Mouse (Mus musculus) olfactory bulb, adult 2 months (tissue): Measurements from ENCODE around the gene Ddx54.

Experiments
- CTCF ChIP-seq: fragments of 200-500 bp; IDR thresholded peaks from 2 replicates; pipeline ENCODE4 v1.5.1; 2012; ENCODE audit warnings: low read depth, mild to moderate bottlenecking, low read length, moderate library complexity; ENCODE audit not compliant: insufficient read depth
- POLR2A ChIP-seq: fragments of 200-500 bp; IDR thresholded peaks from 2 replicates; pipeline ENCODE4 v1.6.1; 2012; ENCODE audit warnings: mild to moderate bottlenecking, low read depth, low read length, moderate library complexity; ENCODE audit not compliant: insufficient read depth

DNA sequence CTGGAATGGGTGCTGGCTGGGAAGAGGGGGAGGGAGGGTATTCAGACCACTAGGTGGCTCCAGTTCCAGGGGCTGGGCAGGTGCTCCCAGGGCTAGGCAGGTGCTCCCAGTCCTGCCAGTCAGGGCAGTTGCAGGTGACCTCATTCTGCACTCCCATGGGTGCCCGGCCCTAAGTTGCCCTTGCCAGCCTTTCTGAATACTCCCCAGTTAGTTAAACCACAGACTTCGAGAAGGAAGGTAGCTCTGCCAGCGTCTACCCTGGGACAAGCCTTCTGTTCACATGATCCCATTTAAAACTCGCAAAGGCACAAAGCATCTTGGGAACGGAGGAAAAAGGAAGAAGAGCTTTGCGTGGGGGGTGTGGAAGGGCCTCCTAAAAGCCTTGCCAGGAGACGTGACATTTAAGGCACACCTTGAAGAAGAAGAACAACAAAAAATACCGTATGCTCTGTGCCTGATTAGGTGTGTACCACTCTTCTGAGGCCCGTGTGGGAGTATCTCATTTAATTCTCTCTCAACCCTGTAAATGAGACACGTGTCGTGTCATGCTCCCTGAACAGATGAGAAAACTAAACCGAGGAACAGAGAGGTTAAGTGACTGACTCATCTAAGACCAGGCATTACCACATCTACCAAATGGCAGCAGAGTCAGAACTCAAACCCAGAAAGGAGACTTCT, 35.4 kb downstream of the Ddx54 start:
- TF ChIP-seq POLR2A (no peak), CTCF (no peak)
